Mouse (Mus musculus) testis, adult 2 months (tissue): Measurements from ENCODE around the gene Gsg1l.

Experiments used
- CTCF ChIP-seq: fragments of 200-500 bp; IDR thresholded peaks from 2 replicates; pipeline ENCODE4 v1.5.1; 2012; ENCODE audit warnings: low read depth, mild to moderate bottlenecking, inconsistent platforms, low read length, moderate library complexity; ENCODE audit not compliant: control insufficient read depth, insufficient read depth, insufficient replicate concordance
- POLR2A ChIP-seq: fragments of 200-500 bp; IDR thresholded peaks from 2 replicates; pipeline ENCODE4 v1.6.1; 2012; ENCODE audit warnings: low read depth, mild to moderate bottlenecking, inconsistent platforms, low read length, moderate library complexity; ENCODE audit not compliant: control insufficient read depth

GRCm38 (mm10) chr7:126119819-126120218 lies 37.6 kb upstream of the Gsg1l start:
- TF ChIP-seq POLR2A: no peak
- TF ChIP-seq CTCF: no peak
